Mouse (Mus musculus) liver, postnatal 0 days (tissue): Measurements from ENCODE around the gene 1700092M07Rik.

Source experiments
- CTCF ChIP-seq: sonication (generic); IDR thresholded peaks from 2 replicates; pipeline ENCODE4 v1.5.1; 2016; ENCODE audit warnings: antibody characterized with exemption, low read depth
- EP300 ChIP-seq: IDR thresholded peaks from 2 replicates; pipeline ENCODE4 v1.6.1; 2016; ENCODE audit warnings: antibody characterized with exemption, low read depth, mild to moderate bottlenecking

- TF ChIP-seq CTCF, result no peak
- no peak for TF ChIP-seq EP300
Observed at GRCm38 (mm10) chr19:8755652-8756051, 15.1 kb downstream of the 1700092M07Rik start.
